Mouse (Mus musculus) hindbrain, embryonic 16.5 days (tissue): Measurements from ENCODE around the gene Tmem158. TPM values are rescaled to one million over a fixed set of nuclear protein-coding genes. Genes with fewer than 3 reads are reported as not detected.

ENCODE experiments used
- ATAC-seq: fragments of 200-750 bp; cut with Nextera tagmentation; 2 replicates; pipeline ENCODE4 v1.8.0; 2017; ENCODE audit warnings: moderate TSS enrichment, moderate library complexity
- H3K27ac ChIP-seq: fragments of 300-500 bp; sonication (generic); 2 replicates; pipeline ENCODE4 v1.5.1; 2014; ENCODE audit warnings: low read depth, mild to moderate bottlenecking, control low read depth, low read length, moderate library complexity
- H3K27me3 ChIP-seq: fragments of 300-500 bp; sonication (generic); replicated peaks from 2 replicates; pipeline ENCODE4 v1.6.1; 2014; ENCODE audit warnings: low read length; ENCODE audit not compliant: control insufficient read depth, insufficient read depth
- H3K36me3 ChIP-seq: fragments of 300-500 bp; sonication (generic); 2 replicates; pipeline ENCODE4 v1.6.1; 2014; ENCODE audit warnings: mild to moderate bottlenecking, low read length, moderate library complexity, mixed read lengths; ENCODE audit not compliant: control insufficient read depth, insufficient read depth
- H3K4me1 ChIP-seq: fragments of 300-500 bp; sonication (generic); 2 replicates; pipeline ENCODE4 v1.6.1; 2014; ENCODE audit warnings: low read depth, low read length; ENCODE audit not compliant: control insufficient read depth, insufficient read depth
- H3K4me2 ChIP-seq: fragments of 300-500 bp; sonication (generic); 2 replicates; pipeline ENCODE4 v1.6.1; 2014; ENCODE audit warnings: mild to moderate bottlenecking, low read length, control low read depth, moderate library complexity
- H3K4me3 ChIP-seq: fragments of 300-500 bp; sonication (generic); 2 replicates; pipeline ENCODE4 v1.5.1; 2014; ENCODE audit warnings: mild to moderate bottlenecking, low read length, control low read depth, moderate library complexity
- H3K9ac ChIP-seq: fragments of 300-500 bp; sonication (generic); 2 replicates; pipeline ENCODE4 v1.6.1; 2014; ENCODE audit warnings: low read depth, mild to moderate bottlenecking, control low read depth, low read length, moderate library complexity
- H3K9me3 ChIP-seq: fragments of 300-500 bp; sonication (generic); 2 replicates; pipeline ENCODE4 v1.6.1; 2014; ENCODE audit warnings: mild to moderate bottlenecking, low read length, moderate library complexity; ENCODE audit not compliant: control insufficient read depth
- WGBS: fragments of 180-500 bp; shearing (Covaris S2); extraction: QIAGEN DNeasy Blood & Tissue Kit; methylation state at CpG from one replicate; pipeline ENCODE4 v1.1.7; 2014; 5-methylcytosine and 5-hydroxymethylcytosine counted together
- polyA plus RNA-seq: library from polyadenylated mRNA; unstranded; fragments of >200 nt; fragmentation: Nextera tagmentation; extraction: Ambion mirVana; gene quantifications from 2 replicates; pipeline ENCODE4 v1.2.1, GENCODE M21; 2015

Tmem158 gene
- 25.3 and 32.3 TPM in 2 replicates for polyA plus RNA-seq

DNA sequence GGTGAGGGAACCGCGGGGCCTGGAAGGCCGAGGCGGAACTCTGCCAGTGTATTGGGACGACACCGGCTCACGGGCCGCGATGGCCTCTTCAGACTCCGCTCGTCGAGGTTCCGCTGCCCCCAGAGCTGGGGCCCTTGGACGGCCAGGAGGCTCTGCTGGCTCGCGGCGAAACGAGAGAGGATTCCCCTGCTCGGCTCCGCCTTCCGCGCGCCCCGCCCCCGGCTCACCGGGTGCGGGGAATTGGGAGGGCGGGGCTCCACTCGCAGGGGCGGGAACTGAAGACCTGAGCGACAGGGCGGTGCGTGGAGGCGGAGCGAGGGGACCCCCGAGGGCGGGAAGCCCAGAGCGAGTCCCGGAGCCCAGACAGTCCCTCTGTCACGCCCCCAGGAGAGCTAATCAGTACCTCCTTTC, at the start of gene Tmem158:
Tmem158 (minus strand) TSS at position 154 of the 411 bp plus-strand sequence.
- ATAC-seq = peak; percentile 94
- Histone ChIP-seq H3K4me1 (peaks cover 2% of the 10 kb centered on the region), H3K4me3 (peak within 1 kb of the TSS; percentile 92), H3K4me2 (peak within 1 kb of the TSS; percentile 83), H3K27ac (peak within 1 kb of the TSS; percentile 87), H3K9ac (peak within 1 kb of the TSS; percentile 91), H3K9me3 (no peaks in the 10 kb centered on the region), H3K36me3 (no peaks in the 10 kb centered on the region), H3K27me3 (no peaks in the 10 kb centered on the region)
- under 1% methylated on average over 26 of the region's 40 CpGs for WGBS

GRCm38 (mm10) chr9:123309685-123310365, 49.3 kb upstream of the Tmem158 start:
- H3K9ac ChIP-seq = no peak overlapping the region
- H3K36me3 ChIP-seq = no peaks in the 10 kb centered on the region
- no peaks in the 10 kb centered on the region for H3K27me3 ChIP-seq
- H3K4me2 ChIP-seq = no peak overlapping the region
- ATAC-seq = no peak
- no peaks in the 10 kb centered on the region for H3K9me3 ChIP-seq
- H3K4me1 ChIP-seq = no peaks in the 10 kb centered on the region
- no peak overlapping the region for H3K4me3 ChIP-seq
- 75% methylated on average over 2 of the region's 2 CpGs for WGBS
- no peak overlapping the region for H3K27ac ChIP-seq

DNA sequence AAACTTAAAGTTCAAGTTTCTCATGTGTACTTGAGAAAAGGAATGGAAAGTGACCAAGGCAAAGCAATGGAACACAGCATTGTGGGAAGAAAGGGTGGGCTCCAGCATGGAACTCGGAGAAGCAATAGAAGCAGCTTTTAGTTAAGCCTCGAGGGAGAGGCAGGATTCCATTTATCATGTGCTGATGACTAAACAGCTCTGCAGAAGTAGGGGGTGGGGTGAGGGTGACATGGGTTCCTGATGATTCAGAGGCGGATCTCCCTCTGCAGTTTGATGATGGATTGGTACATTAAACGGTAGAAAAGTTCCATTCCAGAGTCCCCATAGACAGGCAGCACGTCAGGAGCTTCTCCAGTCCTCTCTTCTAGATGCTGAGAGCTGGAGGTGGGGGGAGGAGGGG, 48.5 kb upstream of the Tmem158 start:
- no peak overlapping the region for H3K4me3 ChIP-seq
- 49% methylated on average over 5 of the region's 5 CpGs for WGBS
- no peak overlapping the region for H3K9ac ChIP-seq
- ATAC-seq = 0 out of 2 replicates have a peak, but pooled peaks have one; percentile 40
- H3K9me3 ChIP-seq = no peaks in the 10 kb centered on the region
- H3K27ac ChIP-seq = no peak overlapping the region
- no peaks in the 10 kb centered on the region for H3K4me1 ChIP-seq
- no peaks in the 10 kb centered on the region for H3K36me3 ChIP-seq
- H3K27me3 ChIP-seq = no peaks in the 10 kb centered on the region
- no peak overlapping the region for H3K4me2 ChIP-seq

- no peaks in the 10 kb centered on the region for H3K27me3 ChIP-seq
- ATAC-seq = no peak
- no peaks in the 10 kb centered on the region for H3K36me3 ChIP-seq
- no peak overlapping the region for H3K4me2 ChIP-seq
- H3K9ac ChIP-seq = no peak overlapping the region
- H3K4me1 ChIP-seq = no peaks in the 10 kb centered on the region
- no peak overlapping the region for H3K27ac ChIP-seq
- H3K9me3 ChIP-seq = no peaks in the 10 kb centered on the region
- 86% methylated on average over 8 of the region's 8 CpGs for WGBS
- H3K4me3 ChIP-seq = no peak overlapping the region
Measured at GRCm38 (mm10) chr9:123304917-123305316, 44.4 kb upstream of the Tmem158 start.

DNA sequence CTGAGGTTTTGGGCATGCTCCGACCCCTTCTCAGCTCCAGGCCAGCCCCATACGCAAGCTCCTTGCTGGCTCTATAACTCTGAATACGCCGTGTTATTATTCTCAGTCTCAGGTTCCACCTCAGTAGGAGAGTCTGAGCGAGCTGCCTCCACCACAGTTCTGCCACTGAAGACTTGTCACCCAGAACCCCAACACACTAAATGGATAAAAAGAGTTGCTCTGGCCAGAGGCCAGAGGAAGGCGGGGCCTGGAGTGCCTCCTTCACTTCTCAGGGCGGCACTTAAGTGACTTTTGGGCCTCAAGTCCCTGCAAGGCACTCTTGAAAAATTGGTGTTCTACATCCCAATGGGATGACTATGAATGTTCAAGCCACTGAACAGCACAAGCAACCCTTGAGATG, 43.4 kb upstream of the Tmem158 start:
- Histone ChIP-seq H3K9ac (no peak overlapping the region), H3K27me3 (no peaks in the 10 kb centered on the region), H3K4me2 (no peak overlapping the region), H3K4me3 (no peak overlapping the region), H3K36me3 (no peaks in the 10 kb centered on the region), H3K27ac (no peak overlapping the region), H3K4me1 (no peaks in the 10 kb centered on the region), H3K9me3 (no peaks in the 10 kb centered on the region)
- WGBS = 87% methylated on average over 7 of the region's 7 CpGs
- no peak for ATAC-seq

DNA sequence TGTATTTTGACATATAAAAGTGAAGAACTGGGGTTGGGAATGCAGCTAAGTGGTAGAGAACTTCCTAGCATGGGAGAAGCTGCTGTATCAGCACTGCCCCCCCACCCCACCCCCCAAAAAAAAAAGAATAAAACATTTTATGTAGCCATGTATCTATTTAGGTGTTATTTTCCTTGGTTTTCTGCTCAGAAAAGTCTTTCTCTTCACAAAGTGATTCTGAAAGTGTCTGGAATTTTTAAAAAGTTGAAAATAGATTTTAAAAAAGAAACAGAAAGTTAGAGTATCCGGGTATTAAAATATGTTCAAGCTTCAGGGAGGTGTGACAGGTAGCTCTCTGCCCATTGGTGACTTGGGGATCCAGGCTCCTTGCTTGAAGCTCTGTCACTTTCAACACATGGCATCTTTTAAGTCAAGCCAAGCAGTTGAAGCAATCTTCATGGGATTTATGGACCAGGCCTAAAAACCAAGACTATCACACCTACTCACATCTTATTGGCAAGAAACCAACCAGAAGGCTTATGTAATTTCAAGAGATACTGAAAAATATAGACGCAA, 42.3 kb upstream of the Tmem158 start:
- 95% methylated on average over 2 of the region's 2 CpGs for WGBS

DNA sequence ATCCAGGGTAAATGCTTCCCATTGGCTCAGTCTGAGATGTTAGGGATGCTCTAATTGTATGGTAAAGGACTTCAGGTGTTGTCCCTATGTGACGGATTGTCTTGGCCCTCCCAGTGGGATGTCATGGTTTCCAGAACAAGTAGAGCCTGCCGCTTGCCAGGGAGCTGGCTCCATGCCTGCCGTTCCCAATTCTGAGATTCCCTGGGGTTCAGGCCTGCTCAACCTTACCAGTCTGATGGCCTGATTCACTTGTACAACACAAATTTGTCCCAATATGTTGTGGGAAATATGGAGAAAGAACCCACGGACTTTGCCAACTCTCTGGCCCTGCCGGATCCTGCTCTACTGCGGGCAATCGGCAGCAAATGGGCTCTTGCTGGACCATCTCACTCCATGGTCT, 37.3 kb upstream of the Tmem158 start:
- Histone ChIP-seq H3K27me3 (no peaks in the 10 kb centered on the region), H3K9ac (no peak overlapping the region), H3K4me2 (no peak overlapping the region), H3K36me3 (no peaks in the 10 kb centered on the region), H3K9me3 (no peaks in the 10 kb centered on the region), H3K4me1 (no peaks in the 10 kb centered on the region), H3K27ac (no peak overlapping the region), H3K4me3 (no peak overlapping the region)
- no peak for ATAC-seq
- WGBS = 71% methylated on average over 7 of the region's 7 CpGs

More for the DNA sequence above, 42.3 kb upstream of the Tmem158 start:
- H3K27me3 ChIP-seq = no peaks in the 10 kb centered on the region
- no peaks in the 10 kb centered on the region for H3K4me1 ChIP-seq
- H3K9me3 ChIP-seq = no peaks in the 10 kb centered on the region
- H3K4me3 ChIP-seq = no peak overlapping the region
- no peaks in the 10 kb centered on the region for H3K36me3 ChIP-seq
- ATAC-seq = no peak
- no peak overlapping the region for H3K4me2 ChIP-seq
- no peak overlapping the region for H3K27ac ChIP-seq
- H3K9ac ChIP-seq = no peak overlapping the region

- H3K4me1 ChIP-seq = no peaks in the 10 kb centered on the region
- no peak overlapping the region for H3K27ac ChIP-seq
- no peak overlapping the region for H3K4me2 ChIP-seq
- H3K4me3 ChIP-seq = no peak overlapping the region
- no peaks in the 10 kb centered on the region for H3K9me3 ChIP-seq
- H3K27me3 ChIP-seq = no peaks in the 10 kb centered on the region
- no peak overlapping the region for H3K9ac ChIP-seq
- ATAC-seq = no peak
- H3K36me3 ChIP-seq = no peaks in the 10 kb centered on the region
Measured at GRCm38 (mm10) chr9:123296229-123296628, 35.7 kb upstream of the Tmem158 start.

DNA sequence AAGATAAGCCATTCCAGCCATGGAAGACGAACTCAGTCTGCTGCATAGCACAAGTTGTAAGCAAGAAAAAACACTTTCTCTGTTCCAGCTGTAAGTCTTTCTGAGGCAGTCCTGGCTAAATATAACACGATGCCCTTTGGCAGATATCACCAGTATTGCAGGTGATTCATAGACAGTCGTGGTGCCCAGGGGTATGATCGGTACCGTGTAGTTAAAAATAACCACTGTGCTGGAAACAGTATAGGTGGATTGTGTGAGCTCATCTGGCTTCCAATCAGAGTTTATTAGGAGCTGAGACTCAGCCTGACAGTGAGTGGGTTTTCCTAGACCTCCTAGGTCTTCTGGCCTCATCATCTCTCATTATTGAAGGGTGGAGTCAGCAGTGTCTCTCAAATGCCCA, 34.0 kb upstream of the Tmem158 start:
- ATAC-seq = no peak
- no peak overlapping the region for H3K9ac ChIP-seq
- WGBS = 89% methylated on average over 5 of the region's 5 CpGs
- no peaks in the 10 kb centered on the region for H3K27me3 ChIP-seq
- H3K36me3 ChIP-seq = no peaks in the 10 kb centered on the region
- no peak overlapping the region for H3K4me3 ChIP-seq
- H3K27ac ChIP-seq = no peak overlapping the region
- no peak overlapping the region for H3K4me2 ChIP-seq
- no peaks in the 10 kb centered on the region for H3K4me1 ChIP-seq
- H3K9me3 ChIP-seq = no peaks in the 10 kb centered on the region
